Mouse (Mus musculus) forebrain, embryonic 16.5 days (tissue): ENCODE results near the gene Pnpla8. TPM values are rescaled to one million over a fixed set of nuclear protein-coding genes. Genes with fewer than 3 reads are reported as not detected.

Experiments used
- ATAC-seq: fragments of 200-750 bp; cut with Nextera tagmentation; 2 replicates; pipeline ENCODE4 v1.8.0; 2017; ENCODE audit warnings: mild to moderate bottlenecking, moderate library complexity
- H3K27ac ChIP-seq: fragments of 300-500 bp; sonication (generic); 2 replicates; pipeline ENCODE4 v1.5.1; 2014; ENCODE audit warnings: low read length, control low read depth
- H3K27me3 ChIP-seq: fragments of 300-500 bp; sonication (generic); replicated peaks from 2 replicates; pipeline ENCODE4 v1.6.1; 2014; ENCODE audit warnings: low read length; ENCODE audit not compliant: control insufficient read depth, insufficient read depth
- H3K36me3 ChIP-seq: fragments of 300-500 bp; sonication (generic); 2 replicates; pipeline ENCODE4 v1.6.1; 2014; ENCODE audit not compliant: control insufficient read depth, insufficient read depth
- H3K4me1 ChIP-seq: fragments of 300-500 bp; sonication (generic); replicated peaks from 2 replicates; pipeline ENCODE4 v1.6.1; 2014; ENCODE audit warnings: low read length; ENCODE audit not compliant: control insufficient read depth, insufficient read depth
- H3K4me2 ChIP-seq: fragments of 300-500 bp; sonication (generic); 2 replicates; pipeline ENCODE4 v1.6.1; 2014; ENCODE audit warnings: mild to moderate bottlenecking, low read length, control low read depth
- H3K4me3 ChIP-seq: fragments of 300-500 bp; sonication (generic); replicated peaks from 2 replicates; pipeline ENCODE4 v1.5.1; 2014; ENCODE audit warnings: mild to moderate bottlenecking, low read length, control low read depth
- H3K9ac ChIP-seq: fragments of 300-500 bp; sonication (generic); replicated peaks from 2 replicates; pipeline ENCODE4 v1.6.1; 2014; ENCODE audit warnings: low read depth, low read length, control low read depth
- H3K9me3 ChIP-seq: fragments of 300-500 bp; sonication (generic); 2 replicates; pipeline ENCODE4 v1.6.1; 2016; ENCODE audit warnings: low read length; ENCODE audit not compliant: control insufficient read depth
- WGBS: fragments of 180-500 bp; shearing (Covaris S2); extraction: QIAGEN DNeasy Blood & Tissue Kit; methylation state at CpG from one replicate; pipeline ENCODE4 v1.1.7; 2014; 5-methylcytosine and 5-hydroxymethylcytosine counted together
- polyA plus RNA-seq: library from polyadenylated mRNA; unstranded; fragments of >200 nt; fragmentation: Nextera tagmentation; extraction: Ambion mirVana; gene quantifications from 2 replicates; pipeline ENCODE4 v1.2.1, GENCODE M21; 2015

Pnpla8 gene
- polyA plus RNA-seq, 1 experiment from 2014 or later, result 154 TPM

GRCm38 (mm10) chr12:44300793-44301192 lies 79.6 kb downstream of the Pnpla8 start:
- Histone ChIP-seq H3K9ac (no peak overlapping the region), H3K4me1 (no peaks in the 10 kb centered on the region), H3K36me3 (peaks cover 9% of the 10 kb centered on the region), H3K27me3 (no peaks in the 10 kb centered on the region), H3K9me3 (no peaks in the 10 kb centered on the region), H3K27ac (no peak overlapping the region), H3K4me3 (no peak overlapping the region), H3K4me2 (no peak overlapping the region)
- peak; percentile 71; the same call in 1 of the 2 replicates for ATAC-seq

DNA sequence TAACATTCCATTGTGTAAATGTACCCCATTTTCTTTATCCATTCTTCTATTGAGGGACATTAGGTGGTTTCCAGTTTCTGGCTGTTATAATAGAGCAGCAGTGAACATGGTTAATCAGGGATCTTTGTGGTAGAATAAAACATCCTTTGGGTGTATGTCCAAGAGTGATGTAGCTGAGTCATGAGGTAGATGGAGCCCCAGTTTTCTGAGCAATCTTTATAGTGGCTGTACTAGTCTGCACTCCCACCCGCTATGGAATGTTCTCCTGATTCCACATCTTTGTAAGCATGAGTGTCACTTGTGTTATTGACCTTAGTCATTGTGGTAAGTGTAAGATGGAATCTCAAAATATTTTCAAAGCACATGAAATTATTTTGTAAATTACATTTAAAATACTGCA lies 82.8 kb downstream of the Pnpla8 start:
- Histone ChIP-seq H3K9me3 (no peaks in the 10 kb centered on the region), H3K4me1 (no peaks in the 10 kb centered on the region), H3K4me2 (no peak overlapping the region), H3K9ac (no peak overlapping the region), H3K27me3 (no peaks in the 10 kb centered on the region), H3K4me3 (no peak overlapping the region), H3K36me3 (peaks cover 22% of the 10 kb centered on the region), H3K27ac (no peak overlapping the region)
- 97% methylated on average over 1 of the region's 1 CpGs for WGBS
- no peak for ATAC-seq

- 78% methylated on average over 5 of the region's 5 CpGs for WGBS
- Histone ChIP-seq H3K27me3 (no peaks in the 10 kb centered on the region), H3K4me2 (no peak overlapping the region), H3K36me3 (peaks cover 22% of the 10 kb centered on the region), H3K27ac (no peak overlapping the region), H3K9ac (no peak overlapping the region), H3K9me3 (no peaks in the 10 kb centered on the region), H3K4me3 (no peak overlapping the region), H3K4me1 (no peaks in the 10 kb centered on the region)
- no peak for ATAC-seq
Observed at GRCm38 (mm10) chr12:44304869-44305268, 83.7 kb downstream of the Pnpla8 start.

- H3K9ac ChIP-seq, result no peak overlapping the region
- no peak overlapping the region for H3K27ac ChIP-seq
- ATAC-seq, result no peak
- H3K4me3 ChIP-seq, result no peak overlapping the region
- H3K9me3 ChIP-seq, result no peaks in the 10 kb centered on the region
- H3K4me2 ChIP-seq, result no peak overlapping the region
- H3K4me1 ChIP-seq, result no peaks in the 10 kb centered on the region
- peaks cover 22% of the 10 kb centered on the region for H3K36me3 ChIP-seq
- WGBS, result 90% methylated on average over 3 of the region's 3 CpGs
- H3K27me3 ChIP-seq, result no peaks in the 10 kb centered on the region
Observed at GRCm38 (mm10) chr12:44308221-44308620, 87.1 kb downstream of the Pnpla8 start.

DNA sequence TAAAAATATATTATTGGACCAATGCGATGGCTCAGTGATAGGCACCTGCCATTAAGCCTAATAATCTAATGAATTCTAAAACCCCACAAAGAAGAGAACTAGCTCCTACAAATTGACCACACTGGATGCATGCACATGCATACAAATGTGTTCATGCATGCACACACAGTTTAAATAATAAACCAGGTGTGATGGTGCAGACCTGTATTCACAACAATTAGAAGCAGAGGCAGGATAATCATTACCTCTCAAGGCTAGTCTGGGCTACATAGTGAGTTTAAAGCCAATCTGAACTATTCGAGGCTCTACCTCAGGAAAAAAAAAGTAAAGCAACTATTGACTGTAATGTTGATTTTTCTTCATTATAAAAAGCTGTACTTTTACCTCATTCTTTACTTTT lies 94.0 kb downstream of the Pnpla8 start:
- Histone ChIP-seq H3K36me3 (peaks cover 3% of the 10 kb centered on the region; the same call in 1 of the 2 replicates), H3K27ac (no peak overlapping the region), H3K9ac (no peak overlapping the region), H3K4me3 (no peak overlapping the region), H3K9me3 (no peaks in the 10 kb centered on the region), H3K27me3 (no peaks in the 10 kb centered on the region), H3K4me1 (no peaks in the 10 kb centered on the region), H3K4me2 (no peak overlapping the region)
- 91% methylated on average over 2 of the region's 2 CpGs for WGBS
- ATAC-seq, result no peak

DNA sequence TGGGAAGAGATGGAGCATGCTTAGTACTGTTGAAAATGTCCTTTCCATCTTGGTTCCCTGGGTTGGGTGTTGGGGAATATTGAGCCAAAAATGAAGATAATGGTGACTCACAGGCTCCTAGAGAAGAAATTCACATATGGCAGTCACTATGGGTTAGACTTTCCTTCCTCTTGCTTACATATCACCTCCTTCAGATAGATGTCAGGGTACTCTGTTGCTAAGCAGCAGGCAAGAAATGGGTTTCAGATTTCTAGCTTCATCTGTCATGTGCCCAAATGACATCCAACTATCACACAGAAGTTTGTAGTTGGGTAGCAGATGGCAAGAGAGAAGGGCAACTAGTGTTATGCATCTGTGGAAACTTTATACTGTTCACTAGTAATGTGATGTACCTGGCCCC lies 103.9 kb downstream of the Pnpla8 start:
- H3K36me3 ChIP-seq, result no peaks in the 10 kb centered on the region
- ATAC-seq, result no peak
- no peaks in the 10 kb centered on the region for H3K27me3 ChIP-seq
- no peaks in the 10 kb centered on the region for H3K9me3 ChIP-seq
- H3K4me2 ChIP-seq, result no peak overlapping the region
- no peak overlapping the region for H3K27ac ChIP-seq
- no peak overlapping the region for H3K9ac ChIP-seq
- H3K4me1 ChIP-seq, result peaks cover under 1% of the 10 kb centered on the region; the same call in 1 of the 2 replicates
- H3K4me3 ChIP-seq, result no peak overlapping the region

DNA sequence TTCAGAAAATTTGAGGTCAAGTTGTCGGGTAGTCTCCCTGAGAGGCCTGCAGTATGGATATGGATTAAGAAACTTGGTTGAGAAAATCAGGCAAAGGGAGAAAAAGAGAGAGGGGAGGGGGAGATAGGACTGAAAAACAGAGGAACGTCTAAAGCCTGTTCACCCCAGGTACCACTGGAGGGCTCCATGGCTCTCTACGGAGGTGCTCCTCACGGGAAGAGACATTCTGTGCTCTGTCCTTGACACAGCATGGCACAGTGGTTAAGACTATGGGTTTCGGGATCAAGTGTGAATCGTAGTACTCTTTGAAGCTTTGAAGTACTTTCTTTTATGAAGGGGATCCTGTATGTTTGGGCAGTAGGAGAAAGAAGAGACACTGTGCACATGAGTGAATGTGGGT lies 106.3 kb downstream of the Pnpla8 start:
- Histone ChIP-seq H3K27ac (no peak overlapping the region), H3K9me3 (no peaks in the 10 kb centered on the region), H3K4me1 (peaks cover 22% of the 10 kb centered on the region), H3K4me2 (no peak overlapping the region), H3K9ac (no peak overlapping the region), H3K36me3 (no peaks in the 10 kb centered on the region), H3K27me3 (no peaks in the 10 kb centered on the region), H3K4me3 (no peak overlapping the region)
- ATAC-seq, result no peak
- 26% methylated on average over 6 of the region's 6 CpGs for WGBS

DNA sequence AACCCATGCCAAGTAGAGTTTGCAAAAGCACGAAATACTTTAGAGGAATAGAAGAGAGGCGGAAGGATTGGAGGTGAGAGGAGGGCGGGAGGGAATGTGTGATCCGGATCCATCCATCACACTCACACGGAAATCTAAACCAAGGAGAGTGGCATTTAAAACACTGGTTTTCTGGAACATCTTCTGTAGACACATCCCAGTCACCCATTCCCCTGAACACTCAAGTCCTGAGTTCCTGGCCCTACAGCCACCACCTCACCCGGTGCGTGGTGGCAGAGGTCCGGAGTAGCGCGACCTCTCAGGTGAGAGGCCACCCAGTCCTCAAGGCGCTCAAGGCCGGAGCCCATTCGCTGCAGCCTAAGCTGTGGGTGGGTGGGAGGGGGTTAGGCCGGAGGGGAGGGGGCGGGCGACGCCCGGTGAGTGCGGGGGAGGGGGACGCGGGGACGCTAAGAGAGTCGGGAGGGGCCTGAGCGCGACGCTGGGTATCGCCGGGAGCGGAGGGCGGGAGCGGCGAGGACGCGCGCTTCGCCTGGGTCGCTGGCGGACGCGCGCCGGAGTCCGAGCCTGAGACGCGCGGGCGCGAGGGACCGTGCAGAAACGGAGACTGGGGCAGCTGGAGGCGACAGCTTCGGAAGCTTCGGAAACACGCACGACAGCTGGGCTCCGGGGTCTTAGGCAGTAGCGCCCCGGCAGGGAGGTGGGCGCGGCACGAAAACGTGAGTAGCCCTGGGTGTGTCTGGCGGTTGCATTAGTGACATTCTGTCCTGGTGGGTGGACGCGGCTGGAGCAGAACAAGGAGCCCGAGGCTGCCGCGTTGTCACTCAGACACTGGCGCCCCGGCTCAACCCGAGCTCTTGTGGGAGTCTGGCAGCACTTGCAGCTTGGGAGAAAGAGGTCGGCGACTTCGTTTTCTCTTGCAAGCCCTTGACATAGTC lies 107.5 kb downstream of the Pnpla8 start, which contains the start of gene Nrcam:
Gene Nrcam, plus strand, starts transcription at position 505 of the 935 bp plus-strand sequence.
- Histone ChIP-seq H3K9ac (peak within 1 kb of the TSS; percentile 91), H3K4me1 (peaks cover 28% of the 10 kb centered on the region)

DNA sequence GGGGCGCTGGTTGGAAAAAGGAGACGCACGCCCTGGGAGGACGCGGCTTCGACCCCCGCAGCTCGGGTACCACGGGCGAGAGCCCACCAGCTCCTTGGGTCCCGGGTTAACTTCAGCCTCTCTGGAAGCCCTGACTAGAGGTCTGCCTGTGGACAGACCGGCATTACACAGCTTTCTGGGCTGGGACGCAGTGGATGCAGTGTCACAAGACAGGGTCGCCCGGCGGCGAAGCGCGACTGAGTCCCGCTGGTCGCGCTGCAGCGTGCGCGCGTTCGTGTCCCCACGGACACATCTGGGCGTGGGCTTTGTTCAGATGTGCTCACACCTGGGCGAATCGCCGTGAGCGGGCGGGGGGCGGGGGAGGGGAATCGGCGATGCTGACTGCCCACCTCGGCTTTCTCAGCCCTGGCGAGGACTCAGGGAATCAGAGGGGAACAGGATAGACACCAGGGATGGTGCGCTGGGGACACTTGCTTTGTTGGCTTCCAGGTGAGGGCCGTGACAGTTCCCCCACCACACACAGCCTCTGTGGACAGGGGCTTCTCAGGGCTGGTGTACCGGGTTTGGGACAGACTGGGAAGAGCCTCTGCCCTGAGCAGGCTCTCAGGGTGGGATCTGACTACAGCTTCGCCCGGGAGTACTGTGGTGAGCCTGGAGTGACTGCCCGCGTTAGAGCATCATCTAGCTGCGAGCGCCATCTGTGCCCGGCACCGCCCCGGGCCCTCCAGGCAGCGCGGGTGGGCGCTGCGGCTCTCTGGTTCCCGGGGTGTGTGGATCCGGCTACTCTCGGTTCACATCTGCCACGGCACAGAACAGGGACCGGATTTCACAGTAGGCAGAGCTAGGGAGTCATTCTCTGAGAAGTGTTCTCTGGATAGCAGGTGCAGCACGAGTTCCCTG lies 108.4 kb downstream of the Pnpla8 start:
- under 1% methylated on average over 61 of the region's 61 CpGs for WGBS
- ATAC-seq, result peak; percentile 73
- H3K9me3 ChIP-seq, result no peaks in the 10 kb centered on the region

More for the DNA sequence above, 107.5 kb downstream of the Pnpla8 start, which contains the start of gene Nrcam:
- Histone ChIP-seq H3K36me3 (no peaks in the 10 kb centered on the region), H3K27me3 (no peaks in the 10 kb centered on the region), H3K9me3 (no peaks in the 10 kb centered on the region), H3K4me2 (peak within 1 kb of the TSS; percentile 75), H3K27ac (peak within 1 kb of the TSS; percentile 91), H3K4me3 (peak within 1 kb of the TSS; percentile 93)
- 3% methylated on average over 69 of the region's 74 CpGs for WGBS
- ATAC-seq, result peak; percentile 73

More for the DNA sequence above, 108.4 kb downstream of the Pnpla8 start:
- Histone ChIP-seq H3K27me3 (no peaks in the 10 kb centered on the region), H3K4me1 (peaks cover 28% of the 10 kb centered on the region), H3K36me3 (no peaks in the 10 kb centered on the region), H3K27ac (peak overlapping the region; percentile 91), H3K4me3 (peak overlapping the region; percentile 93), H3K4me2 (peak overlapping the region; percentile 75), H3K9ac (peak overlapping the region; percentile 91)
